Mouse (Mus musculus) frontal cortex, postnatal 14 days (tissue): Measurements from ENCODE around the gene Ociad1.
A peak's percentile ranks its signal among the peaks of the same experiment; 100 is the strongest.

Source experiments
- DNase-seq, 2 experiments: peaks; one replicate each; pipeline ENCODE4 v3.0.0; 2022; ENCODE audit warnings: low spot score in 2 of 2

Gene Ociad1

DNA sequence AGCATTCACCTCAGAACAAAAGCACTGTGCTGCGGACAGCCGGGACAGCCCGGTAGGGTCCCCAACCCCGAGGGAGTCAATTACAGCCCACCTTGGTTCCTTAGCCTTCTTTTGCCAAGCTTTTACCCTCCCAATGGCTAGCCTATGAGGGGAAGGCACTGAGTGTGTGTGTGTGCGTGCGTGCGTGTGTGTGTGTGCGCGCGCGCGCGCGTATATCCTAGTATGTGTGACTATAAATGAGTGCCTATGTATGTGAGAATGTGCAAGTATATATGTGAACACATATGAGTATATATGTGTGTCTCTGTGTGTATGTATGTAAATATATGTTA is 46.2 kb downstream of the Ociad1 start:
- DNase-seq = no peak

DNA sequence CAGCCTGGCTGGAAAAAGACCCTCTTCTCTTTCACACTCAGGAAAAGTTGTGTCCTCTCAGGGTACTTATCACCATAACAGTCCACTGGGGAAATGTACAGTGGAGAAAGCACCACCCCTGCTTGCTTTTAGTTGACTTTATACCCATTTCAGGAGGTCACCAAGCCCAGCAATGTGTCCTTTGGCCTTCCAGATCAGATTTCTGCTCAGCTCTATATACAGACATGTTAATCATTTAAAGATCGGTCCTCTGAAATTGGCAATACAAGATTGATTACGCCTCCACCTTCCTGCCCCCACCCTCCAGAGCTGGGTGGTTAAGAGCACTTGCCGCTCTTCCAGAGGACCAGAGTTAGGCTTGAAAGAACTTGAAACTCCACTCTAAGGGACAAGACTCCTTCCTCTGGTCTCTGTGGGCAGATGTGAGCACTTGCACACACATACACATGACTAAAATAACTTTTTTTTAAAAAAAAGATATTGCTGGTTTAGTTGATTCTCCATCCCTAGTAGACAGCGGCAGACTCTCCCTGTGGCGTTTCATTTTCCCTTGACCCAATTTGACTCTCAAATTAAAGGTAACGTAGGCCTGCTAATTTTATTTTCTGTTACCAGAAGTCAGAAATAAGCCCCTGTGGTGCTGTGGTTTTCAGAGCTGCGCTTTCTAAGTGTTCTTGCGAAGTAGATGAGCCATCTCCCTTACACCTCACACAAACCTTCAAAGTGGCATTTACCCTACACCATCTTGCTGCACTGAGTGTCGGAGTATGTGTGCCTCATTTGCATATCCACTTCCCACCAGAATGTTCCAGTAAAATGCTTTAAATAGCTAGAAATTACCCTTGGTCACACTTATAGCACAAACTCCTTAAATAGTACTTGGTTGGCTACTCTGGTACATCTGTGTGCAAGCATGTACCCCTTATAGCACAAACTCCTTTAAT is 47.5 kb downstream of the Ociad1 start:
- no peak for DNase-seq

GRCm38 (mm10) chr5:73340723-73341235 is 48.2 kb downstream of the Ociad1 start, which contains the start of gene Ociad2:
Ociad2 (minus strand) TSS chr5:73341028.
- DNase-seq = no peak

DNA sequence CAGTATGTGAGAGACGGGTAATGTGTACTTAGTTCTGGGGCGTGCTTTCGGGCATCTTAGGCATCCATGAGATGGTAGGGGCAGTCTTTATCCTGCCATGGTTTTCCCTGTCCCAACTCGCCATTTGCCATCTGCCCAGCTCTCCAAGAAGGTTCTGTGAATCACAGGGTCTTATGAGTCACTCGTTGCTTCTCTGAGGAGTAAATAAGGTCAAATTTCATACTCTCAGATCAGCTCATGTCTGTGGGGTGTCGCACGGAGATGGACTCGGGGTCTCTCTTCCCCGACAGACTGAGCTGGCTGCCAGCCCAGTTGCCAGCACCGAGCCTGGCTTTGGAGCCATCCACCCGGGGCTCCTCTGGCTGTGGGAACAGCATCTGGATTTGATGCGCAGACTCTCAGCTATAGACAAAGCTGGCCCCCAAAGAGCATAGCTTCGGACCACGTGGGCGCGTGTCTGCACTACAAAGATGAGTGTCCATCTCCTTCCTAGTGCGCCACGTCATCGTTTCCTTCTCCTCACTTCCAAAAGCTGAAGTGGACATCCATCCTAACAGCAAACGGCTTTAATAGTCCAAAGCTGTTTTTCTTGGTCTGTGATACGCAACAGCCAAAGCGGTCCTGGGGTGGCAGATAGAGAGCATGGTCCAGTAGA is 50.2 kb downstream of the Ociad1 start:
- DNase-seq = no peak

- DNase-seq = peak; percentile 75 to 80
These were observed 51.7 kb downstream of the Ociad1 start for GRCm38 (mm10) chr5:73344310-73344709.

DNA sequence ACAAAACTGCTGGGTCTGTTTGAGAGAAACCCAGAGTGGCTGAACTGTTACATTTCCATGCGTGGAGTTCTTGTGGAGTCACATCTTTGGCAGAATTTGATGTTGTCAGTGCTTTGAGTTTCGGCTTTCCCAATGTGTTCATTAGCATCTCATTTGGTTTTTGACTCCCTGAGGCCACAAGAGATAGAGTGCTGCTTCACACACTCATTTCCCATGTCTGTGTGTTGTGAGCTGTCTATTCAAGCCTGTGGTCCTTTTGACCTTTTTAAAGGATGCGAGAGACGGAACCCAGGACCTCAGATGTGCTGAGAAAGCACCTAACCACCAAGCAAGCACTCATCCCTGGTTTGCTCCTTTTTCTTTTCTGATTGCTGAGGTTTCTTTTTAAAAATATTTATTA is 52.7 kb downstream of the Ociad1 start:
- no peak for DNase-seq

DNA sequence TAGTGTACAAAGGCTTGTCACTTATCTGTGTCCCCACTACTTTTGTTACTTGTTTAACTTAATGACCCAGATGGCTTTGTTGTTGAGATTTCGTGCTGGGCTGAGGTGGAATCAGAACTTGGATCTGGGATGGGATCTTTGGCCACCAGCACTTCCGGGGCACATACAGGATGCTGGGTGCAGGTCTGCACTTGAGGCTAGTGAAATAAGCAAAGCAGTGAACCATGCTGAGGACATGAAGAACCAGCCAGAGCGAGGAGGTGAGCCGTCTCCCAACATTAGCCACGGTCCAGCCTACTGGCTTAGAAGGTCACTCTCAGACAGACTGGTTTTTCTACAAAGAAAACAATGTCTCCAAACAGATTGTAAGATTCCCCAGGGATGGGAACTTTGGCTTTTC is 56.9 kb downstream of the Ociad1 start:
- DNase-seq = no peak

DNA sequence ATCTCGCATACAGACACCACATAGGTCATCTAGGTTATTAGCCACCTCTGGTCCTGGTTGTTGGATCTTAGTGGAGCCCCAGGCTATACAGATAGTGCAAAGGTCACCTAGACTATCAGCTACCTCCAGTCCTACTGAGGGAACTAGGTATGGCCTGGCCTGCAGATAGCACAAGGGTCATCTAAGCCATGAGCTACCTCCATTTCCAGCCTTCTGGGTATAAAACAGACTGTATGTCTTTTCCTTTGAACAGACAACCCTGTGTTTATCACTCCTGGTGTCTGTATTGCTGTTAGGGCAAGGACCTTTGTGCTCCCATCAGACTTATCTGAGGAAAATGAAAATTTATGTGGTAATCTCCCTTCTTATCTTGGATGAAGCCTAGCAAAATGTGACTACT is 59.2 kb downstream of the Ociad1 start:
- no peak for DNase-seq

DNA sequence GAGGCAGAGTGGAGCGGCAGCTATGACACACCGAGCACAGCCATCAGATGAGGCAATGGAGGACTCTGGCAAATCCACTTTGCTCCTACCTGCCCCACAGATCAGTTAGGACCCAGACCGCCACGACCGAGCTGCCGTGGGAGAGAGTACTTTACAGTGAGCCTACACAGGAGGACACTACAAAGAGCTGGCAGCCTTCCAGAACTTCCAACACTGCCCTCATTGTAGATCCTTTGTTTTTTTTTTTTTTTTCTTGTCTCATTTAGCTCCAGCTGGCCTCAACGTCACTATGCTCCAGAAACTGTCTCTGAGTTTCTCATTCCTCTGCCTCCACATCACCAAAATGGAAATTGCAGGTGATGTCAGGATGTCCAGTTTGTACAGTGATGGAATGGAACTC is 60.9 kb downstream of the Ociad1 start:
- DNase-seq = no peak

DNA sequence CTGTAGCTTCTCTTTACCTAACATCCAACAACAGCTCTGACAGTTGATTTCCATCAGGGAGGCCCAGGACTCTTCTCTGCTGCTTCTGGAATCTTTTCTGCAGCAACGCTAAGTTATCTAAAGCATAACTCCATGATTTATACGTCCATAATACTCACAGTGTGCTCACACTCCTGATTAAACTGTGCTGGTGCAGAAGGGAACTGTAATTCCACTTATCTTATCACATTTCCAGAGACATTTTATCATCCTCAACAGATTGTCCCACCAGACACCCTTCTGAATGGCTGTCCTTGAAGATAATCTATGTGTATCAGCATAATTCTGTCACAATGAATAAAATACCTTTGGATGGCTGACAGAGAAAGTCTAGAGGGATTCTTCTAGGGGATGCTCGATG is 61.4 kb downstream of the Ociad1 start:
- DNase-seq = no peak

- DNase-seq = no peak
These were observed 62.8 kb downstream of the Ociad1 start for GRCm38 (mm10) chr5:73355393-73355792.

- DNase-seq = no peak
These were observed 66.7 kb downstream of the Ociad1 start for GRCm38 (mm10) chr5:73359134-73359751.

- DNase-seq = peak in 1 of 2 experiments; percentile 69
These were observed 67.2 kb downstream of the Ociad1 start for GRCm38 (mm10) chr5:73359752-73360141.

- DNase-seq = no peak
These were observed 67.7 kb downstream of the Ociad1 start for GRCm38 (mm10) chr5:73360240-73360639.

- DNase-seq = no peak
These were observed 69.8 kb downstream of the Ociad1 start for GRCm38 (mm10) chr5:73362338-73362737.

GRCm38 (mm10) chr5:73362791-73363190 is 70.2 kb downstream of the Ociad1 start:
- no peak for DNase-seq
